In genomic region chr8:122430058-122430636, GRCm38 (mm10) we compare ENCODE assay signal across 14 mouse cellular contexts. TPM values are rescaled to one million over a fixed set of nuclear protein-coding genes. Genes with fewer than 3 reads are reported as not detected.
DNase-seq lines count a peak whose midpoint lies in the region; ATAC-seq and TF ChIP-seq lines count a peak whose summit lies in the region.
"Had no signal": no experiment of that assay in that cellular context is flagged by ENCODE, and none has a peak within 500 bp of the region (broad histone marks: within the 10 kb centered on the region; RNA-seq: fewer than 3 reads in every experiment).

No protein-coding gene starts in this region.

- H3K27me3 ChIP-seq in liver, postnatal 0 days (ENCODE audit: insufficient read depth, low read length): no peaks in the 10 kb centered on the region
- H3K27me3 ChIP-seq in small intestine, adult 2 months (ENCODE audit: control insufficient read depth, insufficient read depth, low read length): no peaks in the 10 kb centered on the region

- peak overlapping the region; percentile 90 for H3K4me2 ChIP-seq in liver, postnatal 0 days (ENCODE audit: low read depth, low read length)

- peaks cover 14% of the 10 kb centered on the region for H3K36me3 ChIP-seq in liver, postnatal 0 days (replicated peaks; ENCODE audit: insufficient read depth, low read length)
- peaks cover 9% of the 10 kb centered on the region; the same call in 1 of the 2 replicates for H3K36me3 ChIP-seq in small intestine, adult 2 months (ENCODE audit: control insufficient read depth, insufficient read depth, low read length)

- TF ChIP-seq CTCF in bone marrow, adult 2 months (IDR thresholded peaks at IDR 0.05; ENCODE audit: control insufficient read depth, insufficient read depth, low read length): peak; percentile 20; the same call in 1 of the 2 replicates
- TF ChIP-seq CTCF in liver, postnatal 0 days (IDR thresholded peaks at IDR 0.05; ENCODE audit: low read depth): peak; percentile 42; the same call in 1 of the 2 replicates
- no peak for TF ChIP-seq CTCF in small intestine, adult 2 months (IDR thresholded peaks at IDR 0.05; ENCODE audit: extremely low read depth, insufficient read length, insufficient replicate concordance, low read depth, low read length)

- peak; percentile 36 for DNase-seq in kidney, adult 11 months
- no peak for DNase-seq in kidney, postnatal 14 days
- peak; percentile 58 for DNase-seq in liver, postnatal 0 days
- DNase-seq in left cerebral cortex, postnatal 14 days (ENCODE audit: low spot score in 2 of 2): no peak
- DNase-seq in urinary bladder, postnatal 36 days (ENCODE audit: low spot score in 2 of 2): no peak
- DNase-seq: adrenal gland, adult 8-10 months; embryo, embryonic 11 days had no signal

- H3K4me3 ChIP-seq in bone marrow, adult 2 months (replicated peaks; ENCODE audit: control insufficient read depth, low read depth, low read length): peak overlapping the region; percentile 28
- H3K4me3 ChIP-seq in liver, postnatal 0 days (ENCODE audit: low read depth, low read length): no peak overlapping the region
- no peak overlapping the region for H3K4me3 ChIP-seq in small intestine, adult 2 months (ENCODE audit: low read depth, low read length)

- TF ChIP-seq EP300 in liver, postnatal 0 days (IDR thresholded peaks at IDR 0.05; ENCODE audit: low read depth): no peak

- H3K27ac ChIP-seq in bone marrow, adult 2 months (ENCODE audit: control insufficient read depth, insufficient read depth, low read depth, low read length, poor library complexity): peak overlapping the region; percentile 95
- H3K27ac ChIP-seq in liver, postnatal 0 days (ENCODE audit: low read depth): peak overlapping the region; percentile 94
- H3K27ac ChIP-seq in small intestine, adult 2 months (ENCODE audit: insufficient read depth, low read depth, low read length): peak overlapping the region; percentile 37; the same call in 1 of the 2 replicates

- TF ChIP-seq POLR2A in bone marrow, adult 2 months (IDR thresholded peaks at IDR 0.05; ENCODE audit: borderline replicate concordance, control insufficient read depth, low read depth, low read length): peak; percentile 66
- TF ChIP-seq POLR2A in small intestine, adult 2 months (IDR thresholded peaks at IDR 0.05; ENCODE audit: low read depth, low read length): no peak

- peak overlapping the region; percentile 21; the same call in 1 of the 2 replicates for H3K9ac ChIP-seq in liver, postnatal 0 days (replicated peaks)

- H3K4me1 ChIP-seq in bone marrow, adult 2 months (ENCODE audit: control insufficient read depth, insufficient read depth, low read length): peaks cover 5% of the 10 kb centered on the region; the same call in 1 of the 2 replicates
- peaks cover 28% of the 10 kb centered on the region for H3K4me1 ChIP-seq in liver, postnatal 0 days (ENCODE audit: insufficient read depth)
- H3K4me1 ChIP-seq in small intestine, adult 2 months (ENCODE audit: control insufficient read depth, insufficient read depth, insufficient read length, low read length): peaks cover 14% of the 10 kb centered on the region

- intact Hi-C loops in left cerebral cortex, postnatal 14 days (cut with DNase I): no loop called here

- peak; percentile 62 for ATAC-seq in liver, postnatal 0 days
- ATAC-seq in inflammation-experienced regulatory T-cells, adult 6 months: no peak
- ATAC-seq: forebrain, embryonic 14.5 days had no signal

- no peaks in the 10 kb centered on the region for H3K9me3 ChIP-seq in liver, postnatal 0 days (ENCODE audit: low read length)

- WGBS in bone marrow, adult 2 months: 10% methylated on average over 10 of the region's 10 CpGs
- WGBS in liver, postnatal 0 days (ENCODE audit: insufficient replicate concordance): 41% methylated on average over 10 of the region's 10 CpGs
- WGBS in small intestine, adult 2 months: 74% methylated on average over 10 of the region's 10 CpGs

RNA-seq across cellular contexts. Expression of gene Cyba, which starts 2.6 kb away (rescaled TPM):
- 168 and 494 TPM in 2 replicates for polyA plus RNA-seq in bone marrow, adult 2 months (2011; ENCODE audit: insufficient read depth, insufficient read length, low replicate concordance, missing spikeins)
- polyA plus RNA-seq in liver, postnatal 0 days (2015; fragmentation: Nextera tagmentation; extraction: Ambion mirVana): 211 and 220 TPM in 2 replicates
- polyA plus RNA-seq in small intestine, adult 2 months (2012; rRNA removed): 127 and 242 TPM in 2 replicates
- 1 to 10 TPM; 8.6 to 9.9 TPM for total RNA-seq in left cerebral cortex, postnatal 14 days (2021)
- polyA plus RNA-seq in inflammation-experienced regulatory T-cells, adult 6 months (2017; shearing (Covaris generic)): 100 to 1,000 TPM; 664 to 875 (median 733) TPM

RNA-seq across cellular contexts. Expression of gene Il17c, which starts 8.3 kb away (rescaled TPM):
- not detected in 2 replicates for polyA plus RNA-seq in bone marrow, adult 2 months (2011; ENCODE audit: insufficient read depth, insufficient read length, low replicate concordance, missing spikeins)
- not detected in 2 replicates for polyA plus RNA-seq in liver, postnatal 0 days (2015; fragmentation: Nextera tagmentation; extraction: Ambion mirVana)
- 0.30 and 0.81 TPM in 2 replicates for polyA plus RNA-seq in small intestine, adult 2 months (2012; rRNA removed)
- not detected for total RNA-seq in left cerebral cortex, postnatal 14 days (2021)
- under 1 TPM in 1 of 3 experiments, not detected in 2; 0.64 TPM for polyA plus RNA-seq in inflammation-experienced regulatory T-cells, adult 6 months (2017; shearing (Covaris generic))
- total RNA-seq: layer of hippocampus, adult 8-10 months; megakaryocyte-erythroid progenitor cell, adult 5-6 weeks had no signal
- polyA plus RNA-seq: forebrain, embryonic 14.5 days; heart, postnatal 0 days had no signal

RNA-seq across cellular contexts. Expression of gene Mvd, which starts 13.1 kb away (rescaled TPM):
- polyA plus RNA-seq in bone marrow, adult 2 months (2011; ENCODE audit: insufficient read depth, insufficient read length, low replicate concordance, missing spikeins): 2.4 and 6.3 TPM in 2 replicates
- polyA plus RNA-seq in liver, postnatal 0 days (2015; fragmentation: Nextera tagmentation; extraction: Ambion mirVana): 4.9 and 5.8 TPM in 2 replicates
- polyA plus RNA-seq in small intestine, adult 2 months (2012; rRNA removed): 18.8 and 30.5 TPM in 2 replicates
- total RNA-seq in left cerebral cortex, postnatal 14 days (2021): 10 to 100 TPM; 32.7 to 34.4 TPM
- 10 to 100 TPM in 2 of 3 experiments, 1 to 10 TPM in 1; 6.6 to 15.3 (median 12.7) TPM for polyA plus RNA-seq in inflammation-experienced regulatory T-cells, adult 6 months (2017; shearing (Covaris generic))

RNA-seq across cellular contexts. Expression of gene Snai3, which starts 30.4 kb away (rescaled TPM):
- 2.2 TPM in 1 of 2 replicates, not detected in the other for polyA plus RNA-seq in bone marrow, adult 2 months (2011; ENCODE audit: insufficient read depth, insufficient read length, low replicate concordance, missing spikeins)
- polyA plus RNA-seq in liver, postnatal 0 days (2015; fragmentation: Nextera tagmentation; extraction: Ambion mirVana): 1.4 and 3.4 TPM in 2 replicates
- 2.2 and 3.4 TPM in 2 replicates for polyA plus RNA-seq in small intestine, adult 2 months (2012; rRNA removed)
- not detected for total RNA-seq in left cerebral cortex, postnatal 14 days (2021)
- 10 to 100 TPM in 1 of 3 experiments, 1 to 10 TPM in 2; 2.6 to 13.9 (median 3.9) TPM for polyA plus RNA-seq in inflammation-experienced regulatory T-cells, adult 6 months (2017; shearing (Covaris generic))
- total RNA-seq: adrenal gland, adult 8-10 months; layer of hippocampus, adult 8-10 months; megakaryocyte-erythroid progenitor cell, adult 5-6 weeks had no signal
- polyA plus RNA-seq: forebrain, embryonic 14.5 days had no signal

RNA-seq across cellular contexts. Expression of gene Rnf166, which starts 45.7 kb away (rescaled TPM):
- 17.4 and 32.7 TPM in 2 replicates for polyA plus RNA-seq in bone marrow, adult 2 months (2011; ENCODE audit: insufficient read depth, insufficient read length, low replicate concordance, missing spikeins)
- polyA plus RNA-seq in liver, postnatal 0 days (2015; fragmentation: Nextera tagmentation; extraction: Ambion mirVana): 18.5 and 18.9 TPM in 2 replicates
- polyA plus RNA-seq in small intestine, adult 2 months (2012; rRNA removed): 35.7 and 44.9 TPM in 2 replicates
- total RNA-seq in left cerebral cortex, postnatal 14 days (2021): 10 to 100 TPM; 22.4 to 23.2 TPM
- 10 to 100 TPM; 30.5 to 56.1 (median 31.2) TPM for polyA plus RNA-seq in inflammation-experienced regulatory T-cells, adult 6 months (2017; shearing (Covaris generic))

Comparison
In these comparisons a context has a peak if more than half of its experiments do, and no peak if none do; other contexts are left out.
1. DNase-seq: peak in kidney, adult 11 months (single experiment) and liver, postnatal 0 days (single experiment); none in kidney, postnatal 14 days (single experiment), left cerebral cortex, postnatal 14 days (0 of 2) and urinary bladder, postnatal 36 days (0 of 2).
2. H3K27ac ChIP-seq: peak in every context shown above with its lines; median percentile 95 in bone marrow, adult 2 months; 94 in liver, postnatal 0 days; 37 in small intestine, adult 2 months.